Mouse (Mus musculus) cerebral cortex, adult 2 months (tissue): ENCODE measurements around the gene Olfr32.

Source experiments
- WGBS: fragments of 180-500 bp; shearing (Covaris S2); methylation state at CpG from one replicate; pipeline ENCODE4 v1.1.7; 2018; 5-methylcytosine and 5-hydroxymethylcytosine counted together

Gene Olfr32

DNA sequence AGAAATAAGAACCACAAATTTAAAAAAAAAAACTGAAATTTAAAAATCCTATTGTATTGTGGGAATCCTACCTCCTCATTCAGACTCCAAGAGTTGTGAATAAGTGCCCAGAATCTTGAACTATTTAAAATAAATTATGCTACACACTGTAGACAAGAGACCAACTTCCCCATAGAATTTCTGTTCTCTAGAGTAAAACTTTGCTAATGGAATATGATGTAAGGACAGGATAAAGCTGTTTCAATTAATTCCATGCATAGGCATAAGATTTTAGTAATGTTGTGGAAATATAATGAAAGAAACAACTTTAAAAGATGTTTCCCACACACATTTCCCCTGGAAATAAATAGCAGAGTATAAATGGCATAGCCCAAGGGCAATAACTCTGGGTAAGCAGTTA, at the start of gene Olfr32:
Gene Olfr32, minus strand, starts transcription at position 101 of the 400 bp plus-strand sequence.

DNA sequence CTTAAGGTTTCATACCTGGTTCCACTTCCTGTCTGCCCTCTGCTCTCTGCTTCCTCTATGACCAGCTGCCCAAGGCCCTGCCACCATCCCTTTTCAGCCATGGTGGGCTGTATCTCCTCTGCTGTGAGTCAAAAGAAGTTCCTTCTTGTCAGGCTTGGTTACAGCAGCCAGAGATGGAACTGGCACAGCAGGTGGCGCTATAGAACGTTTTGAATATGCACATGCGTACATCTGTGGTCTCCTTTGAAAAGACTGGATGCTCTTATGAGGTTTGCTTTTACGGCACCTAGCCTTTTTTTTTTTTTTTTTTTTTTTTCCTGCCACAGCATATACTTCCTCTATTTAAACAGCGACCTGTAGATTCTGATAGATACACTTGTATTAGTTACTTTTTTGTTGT, 45.0 kb upstream of the Olfr32 start:
- no CpG with 5 or more reads among the region's 5 CpGs for WGBS

- WGBS = no CpG with 5 or more reads among the region's 4 CpGs
Measured at GRCm38 (mm10) chr2:90186082-90186481, 44.0 kb upstream of the Olfr32 start.

GRCm38 (mm10) chr2:90153916-90154315, 11.8 kb upstream of the Olfr32 start:
- WGBS = 89% methylated on average over 9 of the region's 9 CpGs

DNA sequence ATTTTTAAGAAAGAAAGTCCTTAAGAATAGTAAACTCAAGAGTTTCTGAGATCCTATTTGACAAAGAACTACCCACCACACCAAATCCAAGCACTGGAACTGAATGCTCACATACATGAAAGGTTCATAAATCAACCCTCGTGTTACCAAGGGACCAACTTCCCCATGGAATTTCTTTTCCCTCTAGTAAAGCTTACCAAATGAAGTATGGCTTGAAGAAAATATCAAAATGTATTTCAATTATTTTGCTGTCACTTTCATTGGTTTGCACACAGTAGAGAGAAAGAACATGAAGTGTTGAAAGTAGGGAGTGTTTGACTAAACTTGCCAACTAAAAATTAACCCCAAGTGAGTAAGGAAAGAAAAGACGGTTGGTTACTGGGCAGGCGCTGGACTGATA, 10.9 kb upstream of the Olfr32 start, which contains the start of gene Olfr1270:
Gene Olfr1270, minus strand, starts transcription at position 101 of the 400 bp plus-strand sequence.
- 84% methylated on average over 3 of the region's 3 CpGs for WGBS

- WGBS = 87% methylated on average over 1 of the region's 1 CpGs
Measured at GRCm38 (mm10) chr2:90121312-90121711, 20.8 kb downstream of the Olfr32 start, which contains the start of gene Olfr1269. Gene Olfr1269, minus strand, starts transcription at chr2:90121412.
